Mouse (Mus musculus) cerebellum, adult 18-20 months (tissue): Measurements from ENCODE around the gene Zfpl1.

ENCODE experiments used
- DNase-seq, 2 experiments: peaks; one replicate each; pipeline ENCODE4 v3.0.0; 2021

The Zfpl1 gene

DNA sequence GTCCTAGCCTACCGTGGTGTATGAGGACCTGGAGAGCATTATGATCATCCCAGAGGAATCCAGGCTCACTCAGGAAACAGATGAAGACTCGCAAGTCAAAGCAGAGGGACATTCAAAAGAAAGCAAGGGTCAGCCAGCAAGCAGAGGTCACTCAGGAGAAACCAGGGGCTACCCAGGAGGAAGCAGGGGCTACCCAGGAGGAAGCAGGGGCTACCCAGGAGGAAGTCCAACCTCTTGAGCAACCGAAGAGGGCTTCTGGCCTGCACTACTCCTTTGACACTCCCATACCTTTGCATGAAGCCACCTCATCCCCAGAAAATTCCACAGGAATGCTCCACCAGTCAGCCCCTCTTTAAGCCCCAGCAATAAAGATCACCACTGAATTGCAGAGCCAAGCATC, 13.1 kb upstream of the Zfpl1 start:
- no peak for DNase-seq

DNA sequence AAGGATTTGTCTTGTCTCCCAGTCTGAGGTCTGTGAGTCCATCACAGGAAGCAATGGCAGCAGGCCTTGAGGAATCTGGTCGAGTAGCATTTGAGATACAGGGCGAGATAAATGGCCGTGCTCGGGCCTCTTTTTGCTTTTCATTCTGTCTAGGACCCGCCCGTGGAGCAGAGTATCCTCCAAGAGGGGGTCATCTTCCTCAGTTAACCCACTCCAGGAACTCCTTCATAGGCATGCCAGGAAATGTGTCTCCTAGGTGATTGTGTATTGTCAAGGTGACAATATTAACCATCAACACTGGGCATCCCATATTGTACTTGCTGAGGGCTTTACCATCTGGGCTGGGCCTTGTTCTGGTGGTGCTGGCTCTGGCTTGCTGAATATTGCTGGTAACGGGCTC, 9.4 kb upstream of the Zfpl1 start, which contains the start of gene AC131692.1:
Gene AC131692.1, plus strand, starts transcription at position 301 of the 400 bp plus-strand sequence.
- no peak for DNase-seq

DNA sequence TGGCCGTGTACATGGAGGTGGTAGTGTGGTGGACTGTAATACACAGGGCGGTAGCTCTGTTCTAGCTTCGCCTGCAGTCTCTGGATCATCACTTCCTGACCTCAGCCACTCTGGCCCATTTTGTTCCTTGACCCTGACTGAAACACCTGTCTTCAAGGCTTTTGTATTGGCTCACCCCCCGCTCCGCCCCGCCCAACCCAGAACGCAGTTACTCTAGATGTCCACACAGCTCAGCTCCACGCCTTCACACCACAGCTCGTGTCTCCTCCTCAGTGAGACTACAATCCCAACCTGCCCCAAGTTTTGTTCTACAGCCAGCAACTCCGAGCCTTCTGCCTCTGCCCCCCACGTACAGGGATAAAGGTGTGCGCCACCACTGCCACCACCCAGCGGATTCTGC, 4.1 kb upstream of the Zfpl1 start:
- no peak for DNase-seq

DNA sequence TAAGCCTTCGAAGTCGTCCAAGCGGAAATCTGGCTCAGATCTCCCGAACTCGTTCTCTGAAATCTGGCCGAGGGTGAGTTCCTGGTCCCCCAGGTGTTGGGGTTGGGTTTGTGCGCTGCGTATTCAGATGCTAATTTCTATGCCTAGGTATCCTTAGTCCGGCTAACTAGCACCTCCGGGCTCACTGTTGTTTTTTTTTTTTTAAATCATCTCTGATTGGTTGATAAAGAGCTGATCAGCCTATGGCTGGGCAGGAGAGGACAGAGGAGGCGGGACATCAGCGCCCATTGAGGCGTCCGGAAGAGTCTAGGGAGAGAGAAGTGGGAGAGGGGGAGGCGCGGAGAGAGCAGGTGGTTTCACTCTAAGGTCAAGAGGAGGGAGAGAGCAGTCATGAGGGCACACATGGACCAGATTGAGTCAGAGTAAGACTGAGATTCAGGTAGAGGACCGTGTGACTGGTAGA, 692 bp upstream of the Zfpl1 start:
- DNase-seq = no peak

DNA sequence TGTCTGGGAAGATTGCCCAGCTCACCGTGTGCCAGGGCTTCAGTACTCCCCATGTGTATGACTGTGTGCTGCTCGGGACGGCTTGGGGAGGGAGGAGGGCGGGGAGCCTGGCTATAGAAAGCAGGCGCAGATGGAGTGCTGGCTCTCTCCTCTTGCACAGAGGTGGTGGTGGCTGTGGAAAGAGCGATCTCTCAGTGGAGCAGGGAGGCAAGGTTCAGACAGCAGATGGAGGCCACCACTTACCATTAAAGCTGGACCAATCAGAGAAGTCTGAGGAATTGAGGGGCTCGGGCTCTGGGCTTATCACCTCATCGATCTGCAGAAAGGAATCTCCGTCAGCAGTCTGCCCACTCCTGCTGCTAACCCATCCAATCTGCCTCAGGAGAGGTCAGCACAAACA, 2.6 kb downstream of the Zfpl1 start, which contains the start of gene Gm28374:
Gene Gm28374, minus strand, starts transcription at position 101 of the 400 bp plus-strand sequence.
- DNase-seq = no peak

DNA sequence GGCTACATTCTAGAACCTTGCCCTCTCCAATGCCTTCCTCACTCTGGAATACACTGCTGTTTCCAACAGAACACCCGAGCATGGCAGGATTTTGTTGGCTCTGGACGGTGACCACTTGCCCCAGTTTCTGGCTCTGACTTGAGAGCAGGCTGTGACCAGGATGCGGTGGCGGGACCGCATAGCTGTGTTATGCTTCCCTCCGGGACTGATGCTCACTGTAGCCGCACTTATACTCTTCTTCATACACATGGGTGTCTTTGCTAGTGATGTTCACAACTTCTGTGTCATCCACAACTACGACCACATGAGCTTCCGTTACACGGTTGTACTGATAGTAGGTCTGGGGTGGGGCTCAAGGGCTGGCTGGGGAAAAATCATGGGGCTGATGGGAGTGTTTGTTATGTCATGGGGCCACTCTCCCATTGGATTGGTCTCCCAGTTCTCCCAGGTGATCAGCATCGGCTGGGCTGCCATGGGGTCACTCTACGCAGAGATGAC, 4.7 kb downstream of the Zfpl1 start, which contains the start of gene Tmem262:
Gene Tmem262, plus strand, starts transcription at position 51 of the 498 bp plus-strand sequence.
- no peak for DNase-seq

DNA sequence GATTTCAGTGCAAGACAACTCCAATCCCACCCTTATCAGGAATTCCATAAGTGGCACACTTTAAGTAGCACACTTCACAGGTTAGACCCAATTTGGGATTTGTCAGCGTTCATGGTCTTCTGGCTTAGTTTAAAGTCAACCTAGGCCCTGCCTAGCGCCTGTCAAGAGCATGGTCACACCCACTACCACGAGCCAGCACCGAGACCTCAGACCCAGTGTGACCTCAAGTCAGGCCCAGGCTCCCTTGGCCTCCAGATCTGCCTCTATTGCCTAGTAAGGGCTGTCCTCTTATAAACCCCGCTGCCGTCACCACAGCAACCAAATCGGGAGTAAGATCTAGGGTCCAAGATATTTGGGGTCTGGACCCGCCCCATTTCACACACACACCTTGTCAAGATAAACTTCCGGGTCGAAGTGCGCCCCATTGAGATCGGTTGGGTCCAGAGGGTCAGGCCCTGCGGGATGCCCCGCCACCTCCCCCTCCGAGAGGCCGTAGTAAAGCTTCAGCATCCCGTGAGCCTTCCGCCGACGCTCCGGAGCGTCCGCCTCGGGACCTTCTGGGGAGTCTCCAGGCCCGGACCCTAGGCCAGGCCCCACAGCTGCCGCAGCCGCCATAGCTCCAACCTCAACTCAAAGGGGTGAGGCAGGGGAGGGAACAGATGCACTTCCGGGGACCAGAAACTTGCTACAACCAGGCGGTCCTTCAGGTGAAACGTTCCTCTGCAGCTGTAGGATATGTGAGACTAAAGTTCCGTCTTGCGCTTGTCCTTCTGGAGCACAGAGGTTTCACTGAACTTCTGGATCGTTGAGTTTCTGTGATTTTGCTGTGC, 8.0 kb downstream of the Zfpl1 start, which contains the start of gene Vps51:
Gene Vps51, minus strand, starts transcription at position 668 of the 830 bp plus-strand sequence.
- peak; percentile 85 to 88 for DNase-seq

DNA sequence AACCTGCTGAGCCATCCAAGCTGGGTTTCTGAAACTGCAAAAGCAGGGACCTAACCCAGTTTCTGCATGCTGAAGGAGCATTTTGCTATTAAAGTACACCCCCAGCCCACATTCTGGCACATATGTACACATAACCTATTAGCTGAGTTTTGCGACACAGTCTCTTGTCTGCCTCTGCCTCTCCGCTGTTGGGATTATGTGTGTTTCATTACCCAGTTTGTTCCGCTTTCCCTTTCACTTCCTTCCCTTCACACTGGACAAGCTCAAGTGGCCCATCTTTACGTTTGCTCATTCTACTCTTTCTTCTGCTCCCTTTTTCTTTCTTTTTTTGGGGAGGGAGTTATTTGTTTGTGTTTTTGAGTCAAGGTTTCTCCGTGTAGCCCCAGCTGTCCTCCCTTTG, 10.9 kb downstream of the Zfpl1 start:
- no peak for DNase-seq

DNA sequence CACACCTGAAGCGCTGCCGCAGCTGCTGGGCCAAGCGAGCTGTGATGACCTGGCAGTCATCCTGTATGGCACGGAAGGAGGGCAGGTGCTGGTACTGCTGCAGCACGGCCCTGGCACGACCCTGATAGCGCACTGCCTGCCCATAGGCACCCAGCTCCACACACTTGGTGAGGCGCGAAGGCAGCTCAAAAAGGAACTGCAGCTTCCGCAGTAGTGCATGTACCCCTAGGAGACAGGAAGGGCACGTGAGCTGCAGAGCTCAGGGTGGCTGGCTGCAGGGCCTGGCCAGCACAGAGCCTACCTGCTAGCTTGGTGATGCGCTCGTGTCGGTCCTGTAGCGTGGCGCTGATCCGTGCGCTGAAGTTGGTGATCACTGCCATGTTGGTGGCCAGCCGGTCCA, 13.5 kb downstream of the Zfpl1 start:
- no peak for DNase-seq

DNA sequence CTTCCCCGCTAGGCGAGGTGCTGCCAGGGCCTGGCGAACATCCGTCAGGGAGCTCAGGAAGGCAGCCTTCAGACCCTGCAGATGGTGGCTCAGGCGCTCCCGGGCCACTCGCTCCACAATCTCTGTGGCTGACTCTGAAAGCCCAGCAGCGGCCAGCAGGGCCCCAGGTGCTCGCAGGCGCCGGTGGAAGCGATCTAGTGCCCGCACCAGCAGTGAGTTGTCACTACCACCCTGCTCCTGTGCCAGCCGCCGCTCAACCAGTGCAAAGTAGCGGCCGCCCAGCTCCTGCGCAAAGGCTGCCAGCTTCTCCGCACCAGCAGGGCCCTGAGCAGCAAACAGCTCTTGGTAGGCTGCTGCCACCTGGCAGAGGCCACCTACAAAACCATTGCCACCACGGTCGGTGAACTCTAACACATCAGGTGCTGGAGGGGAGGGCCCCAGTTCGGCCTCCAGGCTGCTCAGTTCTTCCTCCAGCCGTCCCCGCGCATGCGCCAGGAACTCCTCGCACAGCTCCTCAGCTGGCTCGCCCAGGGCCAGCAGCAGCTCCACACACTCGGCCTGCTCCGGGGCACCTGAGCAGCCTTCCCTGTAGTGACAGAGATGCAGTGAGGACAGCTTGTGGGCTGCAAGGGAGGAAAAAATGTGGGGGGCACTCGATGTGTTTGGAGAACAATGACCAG, 14.0 kb downstream of the Zfpl1 start:
- DNase-seq = no peak

DNA sequence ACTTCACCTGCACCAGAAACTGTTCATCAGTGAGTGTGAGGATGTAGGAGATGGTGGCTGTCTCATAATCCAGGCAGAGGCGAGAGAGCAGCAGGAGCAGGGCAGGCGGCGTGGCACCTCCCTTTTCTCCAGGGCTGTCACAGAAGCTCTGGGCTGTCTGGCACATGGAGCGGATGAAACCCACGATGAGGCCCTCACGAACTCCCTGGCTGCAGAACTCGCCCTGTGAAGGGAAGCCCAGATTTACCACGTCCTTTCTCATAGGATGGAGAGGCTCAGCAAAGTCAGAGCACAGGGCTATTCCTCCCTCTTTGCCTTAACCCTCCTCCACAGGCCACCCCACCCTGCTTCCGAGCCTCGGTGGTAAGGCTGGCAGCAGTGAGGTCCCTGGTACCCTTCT, 14.9 kb downstream of the Zfpl1 start:
- no peak for DNase-seq

DNA sequence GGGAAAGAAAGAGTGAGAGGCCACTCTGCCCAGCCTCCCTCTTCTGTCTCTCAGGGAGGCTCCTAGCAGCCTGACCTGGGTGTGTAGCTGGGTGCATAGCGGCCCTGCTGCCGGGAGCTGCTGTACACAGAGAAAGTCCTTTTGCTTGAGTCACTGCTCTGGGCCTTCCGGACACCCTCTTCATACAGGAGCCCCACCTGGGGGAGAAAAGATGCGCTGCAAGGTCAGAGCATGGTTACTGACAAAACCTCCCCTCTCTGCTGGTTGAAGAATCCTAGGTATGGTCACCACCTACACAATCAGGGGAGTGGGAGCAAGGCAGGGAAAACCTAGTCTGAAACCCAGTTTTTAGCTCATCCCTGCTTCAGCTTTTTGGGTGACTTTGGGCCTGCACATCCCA, 15.8 kb downstream of the Zfpl1 start:
- no peak for DNase-seq

DNA sequence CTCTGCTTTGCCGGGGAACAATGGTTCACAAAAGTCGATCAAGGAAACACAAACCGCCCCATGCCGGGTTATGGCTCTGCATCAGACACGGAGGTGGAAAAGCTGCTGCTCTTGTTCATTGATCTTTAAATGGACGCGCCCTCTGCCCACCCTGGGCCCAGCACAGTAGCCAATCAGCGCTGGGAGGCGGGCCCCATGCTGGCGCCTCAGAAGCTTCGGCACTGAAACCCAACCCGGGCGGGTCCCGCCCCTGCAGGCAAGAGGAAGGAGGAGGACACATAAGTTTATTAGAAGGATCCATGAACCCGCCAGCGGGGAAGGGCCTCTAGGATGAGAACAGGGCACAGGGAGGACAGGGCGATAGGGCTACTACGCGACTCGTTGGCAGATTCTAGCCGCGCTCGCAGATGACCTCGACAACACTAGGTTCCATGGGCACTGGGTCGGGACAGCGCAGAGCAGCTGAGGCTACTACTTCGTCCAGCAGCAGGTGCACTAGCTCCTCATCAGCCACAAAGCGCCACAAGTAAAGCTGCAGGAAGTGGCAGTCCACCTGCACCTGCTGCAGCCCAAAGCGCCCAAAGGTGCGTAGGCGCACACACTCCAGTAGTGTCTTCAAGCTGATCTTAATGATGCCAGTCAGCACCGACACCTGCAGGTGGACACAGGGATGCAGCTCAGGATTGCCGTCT, 16.9 kb downstream of the Zfpl1 start, which contains the start of gene Tm7sf2:
Gene Tm7sf2, minus strand, starts transcription at position 650 of the 692 bp plus-strand sequence.
- DNase-seq = peak; percentile 85 to 88

DNA sequence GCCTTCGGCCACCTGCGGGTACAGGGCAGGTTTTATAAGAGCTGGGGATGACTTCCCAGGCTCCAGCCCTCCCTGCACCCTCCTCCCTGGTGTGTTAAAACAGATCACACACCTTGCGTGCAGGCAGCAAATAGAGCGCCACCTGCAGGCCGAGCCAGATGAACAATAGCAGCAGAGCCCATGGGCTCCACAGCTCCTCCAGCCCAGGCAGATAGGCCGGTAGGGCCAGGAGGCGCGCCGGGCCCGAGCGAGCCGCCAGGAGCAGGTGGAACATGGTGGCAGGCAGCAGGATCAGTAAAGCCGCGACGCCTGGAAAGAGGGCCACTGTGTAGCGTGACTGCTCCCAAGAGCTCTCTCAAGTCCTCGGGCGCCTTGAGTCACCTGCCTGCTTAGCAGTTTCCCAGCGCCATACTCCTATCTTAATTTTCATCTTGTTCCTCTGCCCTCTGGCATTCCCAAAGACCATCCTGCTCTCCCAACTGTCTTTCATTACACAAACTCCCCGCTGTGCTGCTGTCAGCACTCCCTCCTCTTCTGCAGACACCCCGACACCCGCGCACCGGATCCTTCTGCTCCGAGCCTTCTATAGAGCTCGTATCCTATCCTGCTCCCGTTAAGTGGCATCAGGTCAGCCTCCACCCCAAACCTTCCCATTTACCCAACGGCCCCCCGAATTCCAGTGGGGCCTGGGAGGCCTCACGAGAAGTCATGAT, 17.6 kb downstream of the Zfpl1 start:
- peak; percentile 91 to 93 for DNase-seq

DNA sequence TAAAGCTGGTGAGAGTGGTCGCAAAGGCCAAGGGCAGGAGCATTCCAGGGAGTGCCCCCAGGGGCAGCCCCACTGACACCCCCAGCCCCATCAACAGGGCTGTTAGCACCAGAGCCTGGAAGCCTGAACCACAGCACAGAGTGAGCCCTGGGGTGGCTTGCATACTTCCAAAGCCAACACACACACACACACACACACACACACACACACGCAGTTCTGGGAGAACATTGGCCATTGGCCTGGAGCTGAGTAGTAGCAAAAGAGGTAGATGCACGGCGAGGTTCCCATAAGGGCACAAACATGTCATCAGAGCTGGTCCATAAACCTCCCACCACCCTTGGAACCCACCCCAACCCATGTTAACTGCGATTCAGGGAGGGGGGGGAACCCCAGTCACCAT, 18.2 kb downstream of the Zfpl1 start:
- no peak for DNase-seq

DNA sequence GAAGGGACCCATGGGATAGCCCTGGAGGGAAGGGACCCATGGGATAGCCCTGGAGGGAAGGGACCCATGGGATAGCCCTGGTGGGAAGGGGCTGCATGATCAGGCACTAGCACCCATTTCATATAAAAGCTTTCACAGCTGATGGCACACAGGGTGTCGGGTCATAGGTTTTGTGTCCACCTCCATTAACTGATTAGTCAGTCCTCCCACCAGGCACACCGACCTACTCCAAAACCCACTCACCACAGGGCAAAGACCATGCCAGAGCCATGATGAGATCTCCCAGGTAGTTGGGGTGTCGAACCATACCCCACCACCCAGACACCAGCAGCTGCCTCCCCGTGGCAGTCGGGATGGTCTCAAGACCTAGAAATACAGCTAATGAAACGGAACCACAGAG, 21.7 kb downstream of the Zfpl1 start:
- DNase-seq = no peak

DNA sequence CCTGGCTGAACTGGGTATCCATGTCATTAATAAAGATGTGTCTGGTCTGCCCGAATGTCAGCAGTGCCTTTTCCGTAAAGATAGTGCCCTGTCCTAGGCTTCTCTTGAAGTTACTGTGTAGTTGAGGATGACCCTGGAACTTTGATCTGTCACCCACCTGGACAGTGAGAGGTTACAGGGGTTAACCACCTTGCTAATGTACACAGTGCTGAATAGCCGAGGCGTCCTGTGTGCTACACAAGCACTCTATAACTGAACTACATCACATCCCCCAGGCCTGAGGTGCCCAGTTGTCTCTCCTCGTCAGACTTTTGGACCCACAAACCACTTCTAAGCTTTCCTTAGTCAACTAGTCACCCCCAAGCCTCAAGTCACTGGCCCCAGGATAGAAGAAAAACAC, 22.3 kb downstream of the Zfpl1 start:
- no peak for DNase-seq

DNA sequence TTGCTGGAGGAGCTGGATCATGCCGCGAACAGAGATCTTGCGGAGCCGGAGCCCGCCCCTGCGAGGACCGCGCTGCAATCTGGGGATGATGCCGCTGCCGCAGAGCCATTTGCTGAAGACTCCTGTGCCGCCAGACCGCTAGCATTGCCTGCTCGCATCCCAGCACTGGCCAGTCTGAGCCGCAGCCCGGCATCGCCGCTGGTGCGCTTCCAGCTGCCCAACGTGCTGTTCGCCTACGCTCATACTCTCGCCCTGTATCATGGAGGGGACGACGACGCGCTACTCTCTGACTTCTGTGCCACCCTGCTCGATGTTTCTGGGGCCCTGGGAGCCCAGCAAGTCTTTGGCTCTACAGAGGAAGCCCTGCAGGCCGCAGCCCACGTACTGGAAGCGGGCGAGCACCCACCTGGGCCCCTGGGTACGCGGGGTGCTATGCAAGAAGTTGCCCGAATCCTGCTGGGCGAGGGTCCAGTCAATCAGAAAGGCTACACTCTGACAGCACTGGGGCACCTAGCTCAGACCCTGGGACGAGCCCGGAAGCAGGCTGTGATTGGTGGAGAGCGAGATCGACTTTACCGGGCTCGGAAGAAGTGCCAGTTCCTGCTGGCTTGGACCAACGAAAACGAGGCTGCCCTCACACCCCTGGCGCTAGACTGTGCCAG, 23.0 kb downstream of the Zfpl1 start:
- DNase-seq = peak; percentile 30 to 53

DNA sequence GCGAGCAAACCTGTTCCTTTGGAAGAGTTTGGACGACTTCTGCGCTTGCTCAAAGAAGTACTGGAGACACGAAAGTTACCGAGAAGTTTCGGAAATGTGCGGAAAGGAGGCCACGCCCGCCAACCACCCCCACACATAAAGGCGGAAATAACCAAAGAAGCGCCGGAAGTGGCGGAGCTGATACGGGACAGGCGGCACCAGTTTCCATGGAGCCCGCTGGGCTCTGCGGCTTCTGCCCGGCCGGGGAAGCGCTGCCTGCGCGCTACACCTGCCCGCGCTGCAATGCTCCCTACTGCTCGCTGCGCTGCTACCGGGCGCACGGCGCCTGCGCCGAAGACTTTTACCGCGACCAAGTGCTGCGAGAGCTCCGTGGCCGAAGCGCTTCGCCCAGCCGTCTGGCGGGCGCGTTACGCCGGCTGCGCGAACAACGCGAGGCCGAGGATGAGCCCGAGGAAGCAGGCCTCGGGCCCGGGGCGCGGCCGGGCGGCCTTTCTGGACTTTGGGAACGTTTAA, 23.7 kb downstream of the Zfpl1 start, which contains the start of gene Znhit2:
Gene Znhit2, plus strand, starts transcription at position 172 of the 513 bp plus-strand sequence.
- peak; percentile 88 to 91 for DNase-seq

DNA sequence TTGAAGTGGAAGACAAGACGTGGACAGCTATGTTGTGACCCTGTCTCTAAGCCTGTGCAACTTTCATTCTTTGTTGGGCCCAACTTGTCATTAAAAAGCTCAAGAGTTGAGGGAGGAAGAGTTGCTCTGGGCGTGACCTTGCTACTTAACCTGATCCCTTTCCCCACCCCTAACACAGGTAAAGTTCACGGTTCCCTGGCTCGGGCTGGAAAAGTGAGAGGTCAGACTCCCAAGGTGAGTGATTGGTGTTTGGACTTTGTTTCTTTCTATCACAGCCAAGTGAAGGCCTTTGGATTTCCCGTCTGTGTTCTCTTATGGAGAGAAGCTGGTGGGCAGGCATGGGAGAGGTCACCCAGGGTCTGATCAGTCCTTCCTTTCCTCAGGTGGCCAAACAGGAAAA, 25.8 kb downstream of the Zfpl1 start:
- DNase-seq = peak in 1 of 2 experiments; percentile 7

DNA sequence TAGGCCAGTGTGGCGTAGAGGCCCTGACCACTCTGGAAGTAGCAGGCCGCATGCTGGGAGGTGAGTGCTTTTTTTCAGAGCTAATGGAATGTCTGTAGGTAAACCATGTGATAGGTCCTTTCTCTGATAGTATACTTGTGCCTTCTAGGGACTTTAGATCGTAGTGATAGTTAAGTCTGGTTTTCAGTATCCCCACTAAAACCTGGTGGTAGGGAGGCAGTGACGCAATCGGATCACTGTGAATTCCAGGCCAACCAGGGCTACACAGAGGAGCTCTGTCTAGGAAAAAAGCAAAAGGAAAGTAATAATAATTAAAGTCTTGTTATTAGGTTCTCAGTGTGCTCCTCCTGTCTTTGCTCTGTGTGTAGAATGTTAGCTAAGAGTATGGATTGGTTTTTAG, 26.2 kb downstream of the Zfpl1 start:
- no peak for DNase-seq
